Mouse (Mus musculus) adrenal gland, adult 2 months (tissue): Measurements from ENCODE around the gene Kcnf1. TPM values are rescaled to one million over a fixed set of nuclear protein-coding genes. Genes with fewer than 3 reads are reported as not detected.

Experiments used
- DNase-seq: peaks from one replicate; pipeline ENCODE4 v3.0.0; 2021
- polyA plus RNA-seq: library from polyadenylated mRNA; depleted of rRNA; stranded (reverse); fragments of >200 nt; gene quantifications from 2 replicates; pipeline ENCODE4 v1.2.3, GENCODE M21; 2012; rRNA removed
- total RNA-seq, 2 experiments: library from RNA; stranded (reverse); gene quantifications; 2 replicates each; pipeline ENCODE4 v1.2.3; 2021

The Kcnf1 gene
- total and polyA plus RNA-seq, 3 experiments, result 0.17 to 0.69 (median 0.19) TPM

DNA sequence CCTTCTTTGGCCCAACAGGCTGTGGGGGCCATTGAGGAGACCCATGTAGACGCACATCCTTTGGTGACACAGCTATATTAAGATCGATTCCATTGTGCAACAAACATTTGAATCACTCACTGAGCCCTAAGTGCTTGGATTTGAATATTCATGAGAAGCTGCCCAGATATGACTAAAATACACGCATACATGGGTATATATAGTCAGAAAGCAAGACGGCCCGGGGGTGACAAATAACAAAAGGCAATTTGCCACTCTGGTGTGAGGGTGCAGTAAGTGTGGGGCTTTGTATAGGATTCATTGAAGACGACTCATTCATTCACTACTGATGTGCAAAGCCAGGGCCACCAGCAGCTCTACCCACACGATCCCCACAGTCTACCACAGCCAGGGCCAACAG lies 17.1 kb downstream of the Kcnf1 start:
- no peak for DNase-seq

DNA sequence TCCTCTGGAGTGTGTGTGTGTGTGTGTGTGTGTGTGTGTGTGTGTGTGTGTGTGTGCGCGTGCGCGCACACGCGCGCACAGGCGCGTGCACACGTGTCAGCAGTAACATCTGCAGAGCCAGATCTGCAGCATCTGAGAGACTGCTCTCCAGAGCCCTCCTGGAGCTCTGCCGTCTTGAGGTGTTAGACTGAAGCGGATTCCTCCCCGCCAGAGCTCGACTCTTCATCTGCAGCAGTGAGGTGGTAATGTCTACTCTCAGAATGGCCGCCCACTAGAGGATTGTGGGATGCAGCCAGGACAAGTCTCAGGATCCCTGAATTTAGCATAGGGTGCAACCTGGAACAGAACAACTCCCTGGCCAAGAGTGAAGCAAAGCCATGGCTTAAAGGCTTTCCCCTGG lies 19.1 kb downstream of the Kcnf1 start:
- no peak for DNase-seq

DNA sequence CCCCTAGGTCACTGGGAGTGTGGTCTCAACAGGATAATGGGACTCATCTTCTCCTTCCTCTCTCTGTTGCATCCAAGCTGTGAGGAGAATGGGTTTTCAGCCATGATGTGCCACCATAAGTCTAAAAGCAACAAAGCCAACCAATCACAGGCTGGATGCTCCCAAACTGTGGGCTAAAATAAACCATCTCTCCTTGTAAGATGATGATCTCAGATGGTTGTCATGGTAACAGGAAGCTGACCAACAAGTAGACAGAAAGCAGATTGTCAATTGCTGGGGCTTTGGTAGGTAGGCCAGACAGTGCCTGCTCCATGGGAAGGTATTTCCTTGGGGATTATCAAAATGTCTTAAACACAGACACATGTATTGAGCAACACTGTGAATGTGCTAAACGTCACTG lies 20.9 kb downstream of the Kcnf1 start:
- no peak for DNase-seq

DNA sequence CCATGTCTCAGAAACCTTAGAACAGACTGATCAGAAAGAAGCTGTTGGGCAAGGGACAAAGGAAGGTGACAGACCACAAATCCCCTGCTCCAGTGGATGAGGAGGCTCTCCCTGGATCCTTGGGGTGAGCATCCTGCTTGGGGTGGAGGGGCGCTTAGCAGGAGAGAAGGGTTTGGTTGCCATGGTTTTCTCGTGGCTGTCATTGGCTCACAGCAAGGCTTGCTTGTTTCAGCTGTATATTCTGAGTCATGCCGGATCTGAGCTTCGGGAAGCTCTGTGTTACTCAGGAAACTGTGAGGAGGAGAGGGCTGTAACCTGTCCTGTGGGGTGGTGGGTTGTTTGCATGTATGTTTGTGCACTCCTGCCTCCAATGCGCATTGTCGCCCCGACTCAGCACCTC lies 23.8 kb downstream of the Kcnf1 start:
- DNase-seq, result no peak

DNA sequence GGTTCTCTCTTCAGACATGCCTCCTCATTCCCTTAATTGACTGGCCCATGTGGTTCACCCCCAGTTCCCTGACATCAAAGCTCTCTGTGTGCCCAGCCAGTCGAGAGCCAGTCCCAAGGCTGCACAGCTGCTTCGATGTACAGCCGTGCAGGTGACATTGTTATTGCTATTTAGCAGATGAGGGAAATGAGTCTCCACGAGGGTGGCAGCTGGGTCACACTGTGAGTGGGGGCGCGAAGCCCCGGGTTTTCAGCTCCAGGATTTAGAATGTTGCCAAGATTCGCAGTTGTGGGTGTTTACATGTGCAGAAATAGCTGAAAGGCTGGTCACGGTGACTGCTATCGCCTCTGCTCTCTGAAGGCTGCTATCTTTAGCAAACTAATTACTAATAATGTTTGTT lies 27.8 kb downstream of the Kcnf1 start:
- no peak for DNase-seq

DNA sequence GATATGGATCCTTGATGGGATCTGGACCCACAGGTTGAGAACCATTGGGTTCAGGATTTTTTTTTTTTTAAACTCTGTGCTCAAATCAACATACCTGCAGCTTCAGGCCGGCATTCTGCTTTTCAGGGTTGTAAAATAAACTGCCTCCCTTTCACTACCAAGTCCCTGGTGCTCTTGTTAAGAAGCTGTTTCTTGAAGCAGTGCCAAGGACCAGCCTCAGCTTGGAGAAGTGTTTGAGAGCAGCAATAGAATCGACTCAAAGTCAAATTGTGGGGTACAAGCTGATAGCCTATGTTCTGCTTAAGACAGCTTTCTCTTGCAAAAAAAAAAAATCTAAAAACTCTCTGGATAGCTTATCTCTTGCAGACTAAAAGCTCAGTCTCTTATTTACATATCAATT lies 34.9 kb downstream of the Kcnf1 start:
- DNase-seq, result no peak

DNA sequence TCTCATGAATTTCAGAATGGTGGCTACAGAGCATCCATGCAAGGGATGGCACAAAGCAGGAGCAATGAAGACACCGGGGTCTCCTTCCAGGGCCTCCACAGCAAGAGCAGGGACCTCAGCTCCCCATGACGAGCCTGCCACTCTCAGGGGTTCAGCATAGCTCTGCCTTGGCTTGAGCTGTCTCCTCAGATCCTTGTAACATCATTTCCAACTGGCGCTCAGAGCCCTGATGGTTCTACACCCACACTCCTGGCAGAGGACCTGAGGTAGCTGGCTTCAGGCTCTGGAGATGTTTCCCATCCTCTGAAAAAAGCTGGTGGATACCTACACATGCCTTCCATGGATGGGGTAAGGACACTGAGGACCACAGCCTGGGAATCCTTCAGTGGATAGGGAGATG lies 36.3 kb downstream of the Kcnf1 start:
- DNase-seq, result no peak

DNA sequence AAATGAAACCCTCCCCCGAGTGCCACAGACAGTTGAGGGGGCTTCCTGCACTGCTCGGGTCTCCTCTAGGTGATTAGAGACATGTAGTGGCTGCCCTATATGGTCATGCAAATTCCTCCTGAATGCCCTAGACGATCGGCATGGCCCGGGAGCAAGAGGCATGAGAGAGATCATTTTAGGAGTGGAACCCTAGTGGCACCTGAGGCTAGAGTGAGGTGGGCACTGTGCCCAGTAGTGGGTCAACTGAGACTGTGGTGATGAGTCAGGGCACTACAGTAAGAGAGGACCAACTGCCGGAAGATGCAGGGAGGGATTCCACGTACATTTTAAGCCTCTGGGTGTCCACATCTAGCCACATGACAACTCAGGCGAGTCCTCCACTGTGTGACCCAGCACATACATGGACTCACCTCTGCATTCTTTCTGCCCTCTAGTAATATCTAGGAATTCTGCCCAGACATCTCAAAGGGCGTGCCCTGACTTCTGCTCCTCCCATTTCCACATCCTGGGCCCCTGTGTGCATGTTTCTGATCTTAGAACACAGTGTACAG lies 42.1 kb downstream of the Kcnf1 start:
- DNase-seq, result no peak

DNA sequence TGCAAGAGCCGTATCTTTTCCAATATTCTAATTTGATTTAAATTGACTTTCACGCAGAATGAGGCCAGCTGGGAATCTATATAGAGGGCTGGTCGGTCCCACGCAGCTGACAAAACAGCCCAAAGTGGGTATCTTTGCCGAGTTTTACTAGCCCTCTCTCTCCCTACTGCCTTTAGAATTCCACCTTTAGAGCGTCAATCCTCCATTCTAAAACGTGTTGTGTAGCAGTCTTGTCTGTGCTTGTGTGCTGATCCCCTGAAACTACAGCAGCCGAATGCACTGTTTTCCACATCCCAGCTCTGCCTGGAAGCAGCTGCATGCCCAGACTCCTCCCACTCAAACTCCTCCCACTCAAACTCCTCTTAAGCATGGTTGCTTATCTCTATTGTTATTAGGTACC lies 44.4 kb downstream of the Kcnf1 start:
- no peak for DNase-seq

DNA sequence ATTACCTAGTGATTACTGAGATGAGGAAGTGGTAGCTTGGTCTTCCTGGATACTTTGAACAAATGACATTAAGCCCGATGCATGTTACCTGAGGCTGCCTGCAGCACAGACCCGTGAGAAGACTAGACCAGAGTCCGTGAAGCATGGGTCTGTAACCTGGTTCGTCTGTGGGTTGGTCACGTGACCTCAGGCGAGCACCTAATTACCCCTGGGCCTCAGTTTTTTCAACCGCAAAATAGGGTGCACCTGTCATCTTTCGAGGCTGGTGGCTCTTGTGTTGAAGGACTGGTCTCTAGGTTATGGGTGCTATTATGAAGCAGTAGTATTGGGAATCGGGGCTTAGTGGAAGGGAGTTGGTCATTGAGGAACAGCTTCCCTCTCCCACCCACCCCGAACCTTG lies 45.1 kb downstream of the Kcnf1 start:
- DNase-seq, result no peak

DNA sequence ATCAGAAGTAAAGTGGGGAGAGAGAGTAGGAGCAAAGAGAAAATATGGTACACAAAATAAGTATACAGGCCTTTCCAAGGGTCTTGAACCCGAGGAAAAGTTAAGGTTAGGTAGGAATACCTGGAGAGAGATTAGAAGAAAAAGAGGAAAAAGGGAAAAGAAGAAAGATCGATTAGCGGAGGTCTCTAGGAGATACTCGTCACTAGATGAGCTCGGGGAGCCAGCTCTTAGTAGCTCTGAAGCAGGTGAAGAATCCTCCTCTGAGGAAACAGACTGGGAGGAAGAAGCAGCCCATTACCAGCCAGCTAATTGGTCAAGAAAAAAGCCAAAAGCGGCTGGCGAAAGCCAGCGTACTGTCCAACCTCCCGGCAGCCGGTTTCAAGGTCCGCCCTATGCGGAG lies 53.8 kb downstream of the Kcnf1 start:
- DNase-seq, result peak; percentile 13

Other genes with a start within 250 kb of the Kcnf1 start
- gene Pqlc3, start 176.5 kb downstream of the Kcnf1 start, total RNA-seq, result 10 to 100 TPM in 1 of 2 experiments, 1 to 10 TPM in 1; 9.4 to 15.0 TPM
- gene Pqlc3, start 176.5 kb downstream of the Kcnf1 start, polyA plus RNA-seq, result 63.1 and 84.9 TPM in 2 replicates
- not detected for gene 2410004P03Rik, start 165.2 kb downstream of the Kcnf1 start, total RNA-seq
- not detected in 2 replicates for gene 2410004P03Rik, start 165.2 kb downstream of the Kcnf1 start, polyA plus RNA-seq
- 100 to 1,000 TPM; 153 to 218 TPM for gene Pdia6, start 89.7 kb upstream of the Kcnf1 start, total RNA-seq
- gene Pdia6, start 89.7 kb upstream of the Kcnf1 start, polyA plus RNA-seq, result 14.0 and 18.3 TPM in 2 replicates
- 1 to 10 TPM; 1.9 to 2.7 TPM for gene Atp6v1c2, start 152.5 kb upstream of the Kcnf1 start, total RNA-seq
- 0.32 and 0.58 TPM in 2 replicates for gene Atp6v1c2, start 152.5 kb upstream of the Kcnf1 start, polyA plus RNA-seq
- 10 to 100 TPM; 16.9 to 17.7 TPM for gene Nol10, start 171.6 kb upstream of the Kcnf1 start, total RNA-seq
- 3.2 and 4.2 TPM in 2 replicates for gene Nol10, start 171.6 kb upstream of the Kcnf1 start, polyA plus RNA-seq